Mouse (Mus musculus) forebrain, postnatal 0 days (tissue): ENCODE results near the gene Sun2. TPM values are rescaled to one million over a fixed set of nuclear protein-coding genes. Genes with fewer than 3 reads are reported as not detected.

Experiments
- ATAC-seq: fragments of 200-750 bp; cut with Nextera tagmentation; 2 replicates; pipeline ENCODE4 v1.8.0; 2017; ENCODE audit warnings: mild to moderate bottlenecking, moderate library complexity
- DNase-seq: peaks from one replicate; pipeline ENCODE4 v3.0.0-alpha.2; 2015
- H3K27ac ChIP-seq: fragments of 300-500 bp; sonication (generic); 2 replicates; pipeline ENCODE4 v1.5.1; 2014; ENCODE audit warnings: low read depth, mild to moderate bottlenecking, antibody characterized with exemption, low read length, moderate library complexity, mixed read lengths
- H3K27me3 ChIP-seq: fragments of 300-500 bp; sonication (generic); 2 replicates; pipeline ENCODE4 v1.6.1; 2014; ENCODE audit warnings: mild to moderate bottlenecking, low read length, mixed read lengths; ENCODE audit not compliant: insufficient read depth
- H3K36me3 ChIP-seq: fragments of 300-500 bp; sonication (generic); 2 replicates; pipeline ENCODE4 v1.6.1; 2014; ENCODE audit warnings: mild to moderate bottlenecking, moderate library complexity; ENCODE audit not compliant: insufficient read depth
- H3K4me1 ChIP-seq: fragments of 300-500 bp; sonication (generic); 2 replicates; pipeline ENCODE4 v1.6.1; 2014; ENCODE audit warnings: antibody characterized with exemption; ENCODE audit not compliant: insufficient read depth
- H3K4me2 ChIP-seq: fragments of 300-500 bp; sonication (generic); 2 replicates; pipeline ENCODE4 v1.6.1; 2014; ENCODE audit warnings: low read depth, mild to moderate bottlenecking, moderate library complexity
- H3K4me3 ChIP-seq: fragments of 300-500 bp; sonication (generic); 2 replicates; pipeline ENCODE4 v1.5.1; 2014; ENCODE audit warnings: low read depth, low read length, mixed read lengths
- H3K9ac ChIP-seq: fragments of 300-500 bp; sonication (generic); 2 replicates; pipeline ENCODE4 v1.6.1; 2014; ENCODE audit warnings: mild to moderate bottlenecking
- H3K9me3 ChIP-seq: fragments of 300-500 bp; sonication (generic); 2 replicates; pipeline ENCODE4 v1.6.1; 2016; ENCODE audit warnings: low read length
- CTCF ChIP-seq: sonication (generic); IDR thresholded peaks from 2 replicates; pipeline ENCODE4 v1.5.1; 2016; ENCODE audit warnings: antibody characterized with exemption, control low read depth, low read depth
- WGBS: fragments of 180-500 bp; shearing (Covaris S2); extraction: QIAGEN DNeasy Blood & Tissue Kit; methylation state at CpG from one replicate; pipeline ENCODE4 v1.1.7; 2014; 5-methylcytosine and 5-hydroxymethylcytosine counted together
- polyA plus RNA-seq: library from polyadenylated mRNA; unstranded; fragments of >200 nt; fragmentation: Nextera tagmentation; extraction: Ambion mirVana; gene quantifications from 2 replicates; pipeline ENCODE4 v1.2.1, GENCODE M21; 2015
- total RNA-seq: library from RNA; depleted of rRNA; stranded (reverse); fragments of >200 nt; gene quantifications from 2 replicates; pipeline ENCODE4 v1.2.3, GENCODE M21; 2014

Sun2 gene
- total and polyA plus RNA-seq, 2 experiments from 2014 or later: 3.7 to 56.4 TPM

GRCm38 (mm10) chr15:79755977-79756625 lies 13.8 kb upstream of the Sun2 start:
- no peaks in the 10 kb centered on the region for H3K9me3 ChIP-seq
- H3K4me1 ChIP-seq: no peaks in the 10 kb centered on the region
- ATAC-seq (no peak), DNase-seq (no peak)
- no peak overlapping the region for H3K4me3 ChIP-seq
- peaks cover 4% of the 10 kb centered on the region; the same call in 1 of the 2 replicates for H3K36me3 ChIP-seq
- TF ChIP-seq CTCF: no peak
- no peak overlapping the region for H3K4me2 ChIP-seq
- no peak overlapping the region for H3K27ac ChIP-seq
- 68% methylated on average over 8 of the region's 8 CpGs for WGBS
- H3K27me3 ChIP-seq: no peaks in the 10 kb centered on the region
- no peak overlapping the region for H3K9ac ChIP-seq

- H3K27me3 ChIP-seq: no peaks in the 10 kb centered on the region
- DNase-seq (no peak), ATAC-seq (no peak)
- no peaks in the 10 kb centered on the region for H3K4me1 ChIP-seq
- WGBS: 86% methylated on average over 4 of the region's 4 CpGs
- no peaks in the 10 kb centered on the region for H3K36me3 ChIP-seq
- H3K4me2 ChIP-seq: no peak overlapping the region
- no peak overlapping the region for H3K4me3 ChIP-seq
- H3K9ac ChIP-seq: no peak overlapping the region
- no peaks in the 10 kb centered on the region for H3K9me3 ChIP-seq
- no peak for TF ChIP-seq CTCF
- H3K27ac ChIP-seq: no peak overlapping the region
Observed at GRCm38 (mm10) chr15:79755176-79755575, 12.8 kb upstream of the Sun2 start.

- H3K4me2 ChIP-seq: no peak overlapping the region
- 59% methylated on average over 4 of the region's 4 CpGs for WGBS
- TF ChIP-seq CTCF: no peak
- ATAC-seq (no peak), DNase-seq (no peak)
- no peaks in the 10 kb centered on the region for H3K36me3 ChIP-seq
- no peaks in the 10 kb centered on the region for H3K4me1 ChIP-seq
- H3K9ac ChIP-seq: no peak overlapping the region
- no peak overlapping the region for H3K27ac ChIP-seq
- H3K9me3 ChIP-seq: no peaks in the 10 kb centered on the region
- no peaks in the 10 kb centered on the region for H3K27me3 ChIP-seq
- H3K4me3 ChIP-seq: no peak overlapping the region
Observed at GRCm38 (mm10) chr15:79753873-79754272, 11.5 kb upstream of the Sun2 start.

GRCm38 (mm10) chr15:79753420-79753752 lies 11.1 kb upstream of the Sun2 start:
- WGBS: 92% methylated on average over 3 of the region's 3 CpGs

GRCm38 (mm10) chr15:79752742-79753419 lies 10.5 kb upstream of the Sun2 start:
- H3K9me3 ChIP-seq: no peaks in the 10 kb centered on the region
- peak; percentile 81 for DNase-seq
- no peaks in the 10 kb centered on the region for H3K4me1 ChIP-seq
- H3K4me3 ChIP-seq: no peak overlapping the region
- H3K9ac ChIP-seq: no peak overlapping the region
- ATAC-seq: peak; percentile 70; the same call in 1 of the 2 replicates
- H3K27me3 ChIP-seq: no peaks in the 10 kb centered on the region
- peak; percentile 100 for TF ChIP-seq CTCF
- no peak overlapping the region for H3K27ac ChIP-seq
- no peak overlapping the region for H3K4me2 ChIP-seq
- WGBS: 22% methylated on average over 11 of the region's 11 CpGs
- no peaks in the 10 kb centered on the region for H3K36me3 ChIP-seq

More at GRCm38 (mm10) chr15:79753420-79753752, 11.1 kb upstream of the Sun2 start:
- DNase-seq (no peak), ATAC-seq (peak; percentile 3; the same call in 1 of the 2 replicates)
- Histone ChIP-seq H3K9me3 (no peaks in the 10 kb centered on the region), H3K36me3 (no peaks in the 10 kb centered on the region), H3K27me3 (no peaks in the 10 kb centered on the region), H3K4me2 (no peak overlapping the region), H3K4me3 (no peak overlapping the region), H3K9ac (no peak overlapping the region), H3K4me1 (no peaks in the 10 kb centered on the region), H3K27ac (no peak overlapping the region)
- no peak for TF ChIP-seq CTCF

GRCm38 (mm10) chr15:79751772-79752171 lies 9.4 kb upstream of the Sun2 start:
- H3K36me3 ChIP-seq: no peaks in the 10 kb centered on the region
- no peak for DNase-seq
- WGBS: 81% methylated on average over 17 of the region's 17 CpGs

GRCm38 (mm10) chr15:79750266-79750665 lies 7.9 kb upstream of the Sun2 start:
- Histone ChIP-seq H3K27me3 (no peaks in the 10 kb centered on the region), H3K4me3 (no peak overlapping the region), H3K4me2 (no peak overlapping the region), H3K4me1 (no peaks in the 10 kb centered on the region), H3K27ac (no peak overlapping the region), H3K36me3 (no peaks in the 10 kb centered on the region), H3K9ac (no peak overlapping the region), H3K9me3 (no peaks in the 10 kb centered on the region)
- DNase-seq: no peak
- TF ChIP-seq CTCF: no peak
- WGBS: 90% methylated on average over 8 of the region's 8 CpGs
- no peak for ATAC-seq

More at GRCm38 (mm10) chr15:79751772-79752171, 9.4 kb upstream of the Sun2 start:
- Histone ChIP-seq H3K4me1 (no peaks in the 10 kb centered on the region), H3K4me2 (no peak overlapping the region), H3K27ac (no peak overlapping the region), H3K4me3 (no peak overlapping the region), H3K9ac (no peak overlapping the region), H3K27me3 (no peaks in the 10 kb centered on the region), H3K9me3 (no peaks in the 10 kb centered on the region)
- no peak for ATAC-seq
- TF ChIP-seq CTCF: no peak
